Mouse (Mus musculus) left cerebral cortex, adult 2 months (tissue): ENCODE data around the gene Zfp384. TPM values are rescaled to one million over a fixed set of nuclear protein-coding genes. Genes with fewer than 3 reads are reported as not detected.

Source experiments
- DNase-seq, 2 experiments: peaks; one replicate each; pipeline ENCODE4 v3.0.0; 2021 to 2022; ENCODE audit warnings: low spot score in 2 of 2, mixed read lengths in 1 of 2; ENCODE audit errors: extremely low spot score in 1 of 2
- H3K27ac ChIP-seq: fragments of 200-600 bp; 2 replicates; pipeline ENCODE4 v1.8.1; 2022
- H3K4me3 ChIP-seq: fragments of 200-600 bp; 2 replicates; pipeline ENCODE4 v1.8.1; 2022
- CTCF ChIP-seq: fragments of 200-600 bp; IDR thresholded peaks from 2 replicates; pipeline ENCODE4 v1.8.1; 2022; ENCODE audit warnings: antibody characterized with exemption, mild to moderate bottlenecking, moderate library complexity
- intact Hi-C: fragments of 180-260 bp; cut with DNase I; formaldehyde crosslinking; loops from one replicate; pipeline ENCODE4 v1.15.1; 2025
- long read RNA-seq, 2 experiments: library from polyadenylated mRNA; stranded (forward); transcript quantifications; one replicate each; pipeline ENCODE4 v2.0.0; 2021; ENCODE audit warnings: borderline mapping rate in 2 of 2
- total RNA-seq, 2 experiments: library from RNA; stranded (reverse); gene quantifications; 2 replicates each; pipeline ENCODE4 v1.2.3; 2021

Zfp384 gene
- 10 to 100 TPM; 48.2 to 50.6 TPM for total RNA-seq
- long read RNA-seq, experiment 1, partial matches to known transcripts = 6 of 42 reads
- long read RNA-seq, experiment 1, other reads (novel, unspliced or antisense) = 26 of 42 reads
- long read RNA-seq, experiment 2, partial matches to known transcripts = 10 of 47 reads
- long read RNA-seq, experiment 2, other reads (novel, unspliced or antisense) = 32 of 47 reads

DNA sequence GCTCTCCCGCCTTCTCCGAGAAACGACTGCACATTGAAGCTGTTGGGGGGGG lies at the start of gene Zfp384:
TSS of gene Zfp384 (plus strand) at position 17 of the 52 bp plus-strand sequence.
- peak within 1 kb of the TSS; percentile 75 for H3K4me3 ChIP-seq
- H3K27ac ChIP-seq = peak within 1 kb of the TSS; percentile 91
- intact Hi-C loops = loop anchor here (1.0 kb wide), 2 partner anchors 30 to 44 kb away; partner anchors contain the start of genes Cops7a and Ing4
- TF ChIP-seq CTCF = no peak
- no peak for DNase-seq

DNA sequence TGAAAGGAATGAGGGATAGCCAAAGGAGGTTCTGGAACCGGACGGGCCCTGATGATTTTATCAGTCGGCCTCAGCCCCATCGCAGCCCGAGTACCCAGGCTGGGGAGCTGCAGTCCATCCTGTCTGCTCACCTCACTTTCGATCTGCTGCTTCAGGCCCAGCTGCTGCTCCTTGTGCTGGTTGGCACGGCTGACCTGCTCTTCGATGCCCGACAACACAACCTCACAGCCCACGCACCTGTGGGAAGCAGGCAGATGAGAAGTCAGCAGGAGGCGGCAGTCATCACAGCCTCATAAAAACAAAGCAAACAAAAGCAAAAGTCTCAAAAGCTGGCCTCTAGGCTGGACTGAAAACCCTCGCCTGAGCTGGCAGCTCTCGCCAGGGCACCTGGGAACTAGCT lies 49.0 kb upstream of the Zfp384 start:
- DNase-seq = no peak
- intact Hi-C loops = no loop called here
- Histone ChIP-seq H3K4me3 (no peak overlapping the region), H3K27ac (no peak overlapping the region)
- no peak for TF ChIP-seq CTCF

DNA sequence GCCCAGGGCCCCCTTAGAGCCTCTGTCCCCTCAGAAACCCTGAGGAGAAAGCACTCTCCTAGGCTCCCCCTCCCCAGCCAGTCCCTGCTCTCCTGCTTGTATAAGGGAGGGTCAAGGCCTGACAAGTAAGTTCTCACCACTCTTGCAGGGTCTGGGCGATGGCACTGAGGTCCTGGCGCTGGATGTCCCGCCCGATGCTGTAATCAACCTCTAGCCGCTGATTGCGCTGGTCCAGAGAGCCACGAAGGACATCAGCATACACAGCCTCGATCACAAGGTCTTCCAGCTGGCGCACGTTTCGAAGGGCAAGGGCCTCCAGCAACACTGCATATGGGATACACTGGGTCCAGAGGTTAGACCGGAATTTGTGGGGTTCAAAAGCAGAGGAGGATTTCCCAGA lies 47.9 kb upstream of the Zfp384 start:
- no peak for TF ChIP-seq CTCF
- no peak overlapping the region for H3K4me3 ChIP-seq
- intact Hi-C loops = no loop called here
- no peak for DNase-seq
- H3K27ac ChIP-seq = no peak overlapping the region

DNA sequence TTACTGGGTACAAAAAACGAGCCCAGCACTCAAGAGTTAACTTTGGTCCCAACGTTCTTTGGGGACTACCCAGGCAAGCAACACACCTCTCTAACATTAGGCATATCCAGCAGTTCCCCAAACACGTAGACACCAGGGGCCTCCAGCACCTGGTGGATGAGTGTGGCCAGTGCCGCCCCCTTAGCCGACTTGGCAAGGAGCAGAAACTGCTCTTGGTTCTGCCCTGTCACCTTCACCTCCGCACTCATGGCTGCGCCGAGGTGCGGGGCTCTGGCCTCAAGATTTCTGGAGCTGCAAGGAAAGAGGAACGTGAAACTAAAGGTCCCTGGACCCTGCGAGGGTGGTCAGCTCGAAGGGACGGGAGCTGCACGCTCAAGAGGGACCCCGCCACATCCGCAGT lies 44.3 kb upstream of the Zfp384 start:
- H3K27ac ChIP-seq = peak overlapping the region; percentile 93
- no peak for TF ChIP-seq CTCF
- intact Hi-C loops = loop anchor here (1.0 to 2.0 kb wide), 4 partner anchors 34 to 252 kb away; partner anchors contain the start of genes Emg1, Ing4, Mlf2 and Phb2
- peak overlapping the region; percentile 90 for H3K4me3 ChIP-seq
- no peak for DNase-seq

DNA sequence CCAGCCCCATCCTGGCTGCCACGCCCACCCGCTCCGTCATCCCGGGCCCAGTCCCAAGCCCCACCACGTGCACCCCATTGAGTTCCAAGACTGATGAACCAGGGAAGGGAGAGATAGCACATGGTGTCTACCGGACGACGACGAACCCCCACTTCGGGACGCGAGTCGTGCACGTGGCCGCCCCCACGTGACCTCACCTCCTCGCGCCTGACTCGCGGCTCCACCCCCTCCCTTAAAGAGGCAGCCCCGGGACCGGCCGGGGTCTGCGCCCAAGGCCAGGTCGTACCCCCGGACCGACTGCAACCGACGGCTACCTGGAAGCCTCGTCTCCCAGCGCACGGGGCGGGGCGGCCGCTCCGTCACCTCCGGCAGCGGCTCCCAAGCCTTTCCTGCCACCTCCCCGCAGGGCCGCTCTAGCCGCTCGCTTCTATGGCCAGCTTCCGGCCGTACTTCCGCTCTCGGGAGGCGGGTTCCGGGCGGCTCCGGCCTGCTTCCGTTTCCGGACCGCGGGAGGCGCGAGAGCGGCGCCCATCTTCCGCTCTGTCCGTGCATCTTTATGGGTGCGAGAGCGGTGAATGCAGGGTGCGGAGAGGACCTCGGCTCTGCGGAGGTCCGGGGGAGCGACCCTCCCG lies 43.7 kb upstream of the Zfp384 start, which contains the start of gene Cops7a:
TSS of gene Cops7a (minus strand) at position 451 of the 632 bp plus-strand sequence.
- H3K4me3 ChIP-seq = peak within 1 kb of the TSS; percentile 90
- peak within 1 kb of the TSS; percentile 93 for H3K27ac ChIP-seq
- intact Hi-C loops = loop anchor here (1.0 to 2.0 kb wide), 4 partner anchors 34 to 253 kb away; partner anchors contain the start of genes Emg1, Ing4, Mlf2 and Phb2
- peak; percentile 95 to 98 for DNase-seq
- TF ChIP-seq CTCF = no peak; the same call in 1 of the 2 replicates

DNA sequence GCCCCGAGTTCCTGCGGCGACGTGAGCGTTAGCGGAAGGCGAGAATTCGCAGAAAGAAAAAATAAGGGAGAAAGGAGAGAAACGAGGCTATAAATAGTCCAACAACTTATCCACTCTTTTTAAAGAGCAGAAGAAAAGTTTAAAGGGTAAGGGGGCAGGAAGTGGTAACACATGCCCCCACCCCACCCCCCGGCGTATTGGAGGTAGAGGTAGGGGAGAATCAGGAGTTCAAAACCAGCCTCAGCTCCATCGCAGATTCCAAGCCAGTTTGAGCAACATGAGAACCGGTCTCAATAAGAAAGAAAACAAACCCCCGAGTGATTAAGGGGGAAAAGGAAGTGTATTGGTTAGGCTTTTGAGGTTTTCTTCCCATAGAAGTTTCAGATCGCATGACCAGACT lies 43.2 kb upstream of the Zfp384 start:
- intact Hi-C loops = loop anchor here (1.0 to 2.0 kb wide), 4 partner anchors 35 to 253 kb away; partner anchors contain the start of genes Emg1, Ing4, Mlf2 and Phb2
- no peak for TF ChIP-seq CTCF
- H3K27ac ChIP-seq = peak overlapping the region; percentile 93
- DNase-seq = no peak
- peak overlapping the region; percentile 90 for H3K4me3 ChIP-seq

DNA sequence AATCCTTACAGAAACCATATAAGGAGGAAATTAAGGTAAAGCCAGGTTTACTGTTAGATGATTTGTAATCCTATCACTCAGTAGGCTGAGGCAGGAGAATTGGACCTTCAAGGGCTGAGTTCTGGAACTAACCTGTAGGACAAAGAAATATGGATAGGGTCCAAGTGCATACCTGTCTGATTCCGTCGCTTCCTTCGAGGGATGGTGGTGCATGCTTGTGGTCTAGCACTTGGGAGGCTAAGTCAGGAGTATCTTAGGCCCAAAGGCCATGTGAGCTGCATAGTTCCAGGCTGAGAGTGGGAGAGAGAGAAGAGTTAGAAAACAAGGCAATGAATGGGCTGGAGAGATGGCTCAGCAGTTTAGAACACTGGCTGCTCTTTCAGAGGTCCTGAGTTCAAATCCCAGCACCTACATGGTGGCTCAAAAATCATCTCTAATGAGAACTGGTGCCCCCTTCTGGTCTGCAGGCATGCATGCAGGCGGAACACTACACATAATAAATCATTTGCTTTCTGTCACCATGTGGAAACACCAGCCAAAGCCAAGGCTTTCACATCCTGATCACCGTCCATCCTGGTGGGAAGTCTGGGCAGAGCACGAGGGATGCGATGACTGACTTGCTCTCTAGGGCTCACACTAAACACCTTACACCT lies 42.4 kb upstream of the Zfp384 start:
- intact Hi-C loops = no loop called here
- Histone ChIP-seq H3K27ac (no peak overlapping the region), H3K4me3 (no peak overlapping the region; the same call in 1 of the 2 replicates)
- no peak for DNase-seq
- TF ChIP-seq CTCF = peak; percentile 46

DNA sequence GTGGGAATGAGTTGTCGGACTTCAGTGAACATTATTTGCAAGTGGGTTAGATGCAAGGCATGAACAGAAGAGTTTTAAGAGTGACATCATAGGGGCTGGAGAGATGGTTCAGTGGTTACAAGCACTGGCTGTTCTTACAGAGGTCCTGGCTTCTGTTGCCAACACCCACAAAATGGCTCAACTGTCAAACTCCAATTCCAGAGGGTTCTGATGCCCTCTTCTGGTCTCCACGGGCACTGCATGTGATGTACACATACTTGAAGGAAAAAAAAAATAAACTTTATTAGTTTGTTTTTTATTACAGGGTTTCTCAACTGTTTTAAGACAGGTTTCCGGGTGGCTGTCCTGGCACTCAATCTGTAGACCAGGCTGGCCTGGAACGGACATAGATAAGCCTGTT lies 41.2 kb upstream of the Zfp384 start:
- H3K4me3 ChIP-seq = no peak overlapping the region
- H3K27ac ChIP-seq = no peak overlapping the region
- no peak for DNase-seq
- intact Hi-C loops = no loop called here
- peak; percentile 69 for TF ChIP-seq CTCF

DNA sequence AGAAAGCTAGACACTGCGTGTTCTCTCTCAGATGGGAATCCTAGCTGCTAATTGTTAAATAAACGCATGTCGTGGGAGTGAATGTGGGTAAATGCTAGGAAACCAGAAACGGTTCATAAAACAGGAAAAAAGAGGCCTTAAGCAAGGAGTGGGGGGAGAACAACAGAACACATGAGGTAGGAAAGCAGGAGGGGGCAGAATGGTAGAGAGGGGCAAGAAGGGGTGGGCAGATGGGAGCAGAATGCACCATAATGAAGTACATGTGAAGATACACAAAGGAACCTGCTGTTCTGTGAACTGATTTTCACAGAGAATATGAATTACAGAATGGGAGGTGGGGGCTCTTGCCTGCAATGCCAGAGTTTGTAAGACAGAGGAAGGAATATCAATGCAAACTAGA lies 16.7 kb upstream of the Zfp384 start:
- intact Hi-C loops = no loop called here
- DNase-seq = no peak
- no peak overlapping the region for H3K4me3 ChIP-seq
- no peak overlapping the region for H3K27ac ChIP-seq
- TF ChIP-seq CTCF = no peak

DNA sequence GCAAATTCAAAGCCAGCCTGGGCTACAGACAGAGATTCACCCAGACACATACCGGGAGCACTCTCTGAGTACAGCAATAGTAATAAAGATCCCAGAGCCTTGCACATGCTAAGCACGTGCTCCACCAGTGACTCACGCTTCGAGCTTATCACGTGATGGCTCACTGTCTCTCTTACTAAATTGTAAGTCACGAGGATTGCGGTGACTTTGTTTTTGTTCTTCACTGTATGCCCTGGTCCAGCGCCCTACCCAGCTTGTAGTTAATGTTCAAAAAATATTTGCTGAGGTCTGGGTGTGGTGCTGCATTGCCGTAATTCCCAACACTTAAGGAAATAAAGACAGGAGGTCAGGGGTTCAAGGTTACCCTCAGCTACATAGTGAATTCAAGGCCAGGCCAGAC lies 15.6 kb upstream of the Zfp384 start:
- intact Hi-C loops = no loop called here
- no peak for TF ChIP-seq CTCF
- no peak for DNase-seq
- Histone ChIP-seq H3K27ac (no peak overlapping the region), H3K4me3 (no peak overlapping the region)

DNA sequence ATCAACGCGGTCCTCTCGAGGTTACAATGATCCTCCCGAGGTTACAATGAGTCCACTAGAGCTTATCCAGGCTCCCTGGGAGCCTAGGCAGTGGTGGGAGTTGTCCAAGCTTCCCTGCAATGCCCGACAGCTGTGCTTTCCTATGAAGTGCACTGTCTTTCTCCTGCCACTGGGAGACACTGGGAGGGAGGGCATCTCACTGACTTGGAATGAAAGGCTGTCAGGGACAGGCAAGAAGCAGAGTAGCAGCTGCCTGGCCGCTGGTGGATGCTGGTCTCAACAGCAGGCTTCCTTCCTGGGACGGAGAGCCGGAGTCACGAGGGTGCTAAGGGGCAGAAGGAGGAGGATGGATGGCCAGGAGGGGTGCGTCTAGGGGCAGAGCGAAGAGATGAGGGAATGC lies 15.1 kb upstream of the Zfp384 start:
- peak; percentile 40 for TF ChIP-seq CTCF
- no peak for DNase-seq
- intact Hi-C loops = no loop called here
- Histone ChIP-seq H3K4me3 (no peak overlapping the region), H3K27ac (peak overlapping the region; percentile 8; the same call in 1 of the 2 replicates)

DNA sequence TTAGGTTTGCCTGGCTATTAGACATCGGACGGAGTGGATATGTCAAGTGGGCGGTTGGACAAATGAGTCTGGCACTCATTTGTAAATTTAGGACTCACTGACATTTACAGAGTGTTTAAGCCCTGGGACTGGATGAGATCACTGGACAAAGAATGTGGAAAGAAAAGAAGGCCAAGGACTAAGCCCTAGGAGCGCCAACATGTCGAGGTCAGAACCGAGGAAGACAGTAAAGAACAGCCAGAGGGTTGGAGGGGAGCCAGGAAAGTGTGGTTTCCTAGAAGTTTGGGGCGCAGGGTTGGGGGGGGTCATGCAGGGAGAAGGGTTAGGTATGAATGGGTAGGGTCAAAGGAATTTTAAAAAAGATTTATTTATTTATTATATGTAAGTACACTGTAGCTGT lies 13.7 kb upstream of the Zfp384 start:
- intact Hi-C loops = no loop called here
- TF ChIP-seq CTCF = no peak
- Histone ChIP-seq H3K4me3 (no peak overlapping the region), H3K27ac (no peak overlapping the region)
- no peak for DNase-seq
